Mouse (Mus musculus) ES-Bruce4 (cell line): ENCODE results near the gene Zbtb7a.

Experiments used
- CTCF ChIP-seq: IDR thresholded peaks from one replicate; pipeline ENCODE4 v1.8.1; 2011; ENCODE audit warnings: low read depth, low read length
- EP300 ChIP-seq: IDR thresholded peaks from 2 replicates; pipeline ENCODE4 v1.6.1; 2011; ENCODE audit warnings: low read depth, low read length; ENCODE audit not compliant: insufficient read depth
- POLR2A ChIP-seq: IDR thresholded peaks from one replicate; pipeline ENCODE4 v1.8.1; 2011; ENCODE audit warnings: low read length; ENCODE audit not compliant: insufficient read depth

GRCm38 (mm10) chr10:81143845-81144437, 8.9 kb downstream of the Zbtb7a start:
- no peak for TF ChIP-seq CTCF
- no peak for TF ChIP-seq POLR2A
- TF ChIP-seq EP300, result no peak
